Mouse (Mus musculus): ENCODE data around the gene Tsen54. TPM values are rescaled to one million over a fixed set of nuclear protein-coding genes. Genes with fewer than 3 reads are reported as not detected.

Gene Tsen54
- total RNA-seq, 1 experiment from 2014 or later: 28.7 TPM

Other genes with a start within 250 kb of the Tsen54 start
- 26.5 and 28.1 TPM in 2 replicates for gene Mrps7, start 210.8 kb upstream of the Tsen54 start, total RNA-seq (2017)
- 26.3 and 39.2 TPM in 2 replicates for gene Gga3, start 210.7 kb upstream of the Tsen54 start, total RNA-seq (2017)
- gene Mif4gd, start 201.8 kb upstream of the Tsen54 start, total RNA-seq (2017): 19.1 and 23.3 TPM in 2 replicates
- 21.6 and 33.8 TPM in 2 replicates for gene Slc25a19, start 186.4 kb upstream of the Tsen54 start, total RNA-seq (2017)
- 38.1 and 93.3 TPM in 2 replicates for gene Grb2, start 106.1 kb upstream of the Tsen54 start, total RNA-seq (2017)
- gene Tmem94, start 49.3 kb upstream of the Tsen54 start, total RNA-seq (2017): 10.9 and 33.5 TPM in 2 replicates
- 3.7 and 5.0 TPM in 2 replicates for gene Caskin2, start 1.1 kb upstream of the Tsen54 start, total RNA-seq (2017)
- 5.9 and 6.5 TPM in 2 replicates for gene Llgl2, start 9.3 kb downstream of the Tsen54 start, total RNA-seq (2017)
- gene Myo15b, start 43.7 kb downstream of the Tsen54 start, total RNA-seq (2017): 0.60 and 0.75 TPM in 2 replicates
- gene Smim5, start 85.2 kb downstream of the Tsen54 start, total RNA-seq (2017): 7.3 and 32.0 TPM in 2 replicates
- 3.8 and 6.6 TPM in 2 replicates for gene Smim6, start 97.3 kb downstream of the Tsen54 start, total RNA-seq (2017)
- gene Sap30bp, start 118.6 kb downstream of the Tsen54 start, total RNA-seq (2017): 116 and 170 TPM in 2 replicates
- gene Recql5, start 118.8 kb downstream of the Tsen54 start, total RNA-seq (2017): 13.6 and 14.8 TPM in 2 replicates
- 0.56 and 5.8 TPM in 2 replicates for gene Itgb4, start 160.0 kb downstream of the Tsen54 start, total RNA-seq (2017)
- gene Galk1, start 198.0 kb downstream of the Tsen54 start, total RNA-seq (2017): 32.4 and 36.0 TPM in 2 replicates
- 997 and 1,138 TPM in 2 replicates for gene H3f3b, start 213.2 kb downstream of the Tsen54 start, total RNA-seq (2017)
- gene Unk, start 215.6 kb downstream of the Tsen54 start, total RNA-seq (2017): 19.1 and 19.9 TPM in 2 replicates